9 mouse cellular contexts compared by ENCODE assay signal in the genomic region with DNA sequence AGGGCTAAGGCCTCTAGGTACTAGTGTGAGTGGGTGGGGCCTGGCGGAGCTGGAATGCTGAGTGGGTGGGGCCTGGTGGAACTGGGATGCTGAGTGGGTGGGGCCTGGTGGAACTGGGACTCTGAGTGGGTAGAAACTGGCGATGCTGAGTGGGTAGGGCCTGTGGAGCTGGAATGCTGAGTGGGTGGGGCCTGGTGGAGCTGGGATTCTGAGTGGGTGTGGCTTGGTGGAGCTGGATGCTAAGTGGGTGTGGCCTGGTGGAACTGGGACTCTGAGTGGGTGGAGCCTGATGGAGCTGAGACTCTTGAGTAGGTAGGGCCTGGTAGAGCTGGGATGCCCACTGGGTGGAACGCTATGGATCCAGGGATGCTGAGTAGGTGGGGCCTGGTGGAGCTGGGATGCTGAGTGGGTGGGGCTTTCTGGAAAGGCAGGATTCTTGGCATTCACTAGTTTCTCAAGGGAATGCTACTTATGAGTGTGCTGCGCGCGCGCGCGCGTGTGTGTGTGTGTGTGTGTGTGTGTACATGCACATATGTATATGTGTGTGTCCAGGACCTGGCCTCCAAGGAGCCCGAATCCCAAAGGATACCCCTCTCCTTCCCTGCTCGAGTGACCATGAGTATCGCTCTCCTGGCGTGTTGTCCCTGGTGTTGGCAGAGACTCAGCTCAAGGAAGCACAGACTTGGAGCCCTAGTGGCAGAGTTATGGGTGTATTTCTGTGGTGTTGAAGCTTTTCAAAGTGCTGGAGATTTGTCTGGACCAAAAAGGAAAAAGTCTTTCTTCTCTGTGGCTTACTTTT.
DNase-seq lines count a peak whose midpoint lies in the region; ATAC-seq and TF ChIP-seq lines count a peak whose summit lies in the region.
"Had no signal": no experiment of that assay in that cellular context is flagged by ENCODE, and none has a peak within 500 bp of the region (broad histone marks: within the 10 kb centered on the region; RNA-seq: fewer than 3 reads in every experiment).

No protein-coding gene starts in this region.

- no peak overlapping the region for H3K27ac ChIP-seq in left cerebral cortex, adult 2 months
- no peak overlapping the region for H3K27ac ChIP-seq in forebrain, postnatal 0 days (ENCODE audit: low read depth, low read length)
- peak overlapping the region; percentile 22; the same call in 1 of the 2 replicates for H3K27ac ChIP-seq in limb, embryonic 15.5 days
- H3K27ac ChIP-seq: macrophage had no signal

- H3K9me3 ChIP-seq in forebrain, postnatal 0 days (ENCODE audit: low read length) = no peaks in the 10 kb centered on the region
- H3K9me3 ChIP-seq in limb, embryonic 15.5 days = no peaks in the 10 kb centered on the region

- TF ChIP-seq CTCF in left cerebral cortex, adult 2 months (IDR thresholded peaks at IDR 0.05) = peak; percentile 15; the same call in 1 of the 2 replicates
- peak; percentile 39; the same call in 1 of the 2 replicates for TF ChIP-seq CTCF in forebrain, postnatal 0 days (IDR thresholded peaks at IDR 0.05; ENCODE audit: low read depth)

- H3K4me3 ChIP-seq in left cerebral cortex, adult 2 months = no peak overlapping the region
- no peak overlapping the region for H3K4me3 ChIP-seq in forebrain, postnatal 0 days (ENCODE audit: low read depth, low read length)
- H3K4me3 ChIP-seq in limb, embryonic 15.5 days = no peak overlapping the region

- no peaks in the 10 kb centered on the region for H3K27me3 ChIP-seq in forebrain, postnatal 0 days (ENCODE audit: insufficient read depth, low read length)
- no peaks in the 10 kb centered on the region for H3K27me3 ChIP-seq in limb, embryonic 15.5 days

- no peak overlapping the region for H3K4me2 ChIP-seq in forebrain, postnatal 0 days (ENCODE audit: low read depth)
- no peak overlapping the region for H3K4me2 ChIP-seq in limb, embryonic 15.5 days

- WGBS in forebrain, postnatal 0 days = 53% methylated on average over 14 of the region's 14 CpGs
- WGBS in limb, embryonic 15.5 days = 62% methylated on average over 14 of the region's 14 CpGs

- H3K9ac ChIP-seq in forebrain, postnatal 0 days = no peak overlapping the region
- H3K9ac ChIP-seq in limb, embryonic 15.5 days = no peak overlapping the region

- ATAC-seq in forebrain, postnatal 0 days = no peak
- ATAC-seq in limb, embryonic 15.5 days (ENCODE audit: insufficient number of reproducible peaks, low FRiP score, low TSS enrichment, low read depth) = peak; percentile 13; the same call in 1 of the 2 replicates
- ATAC-seq in inflammation-experienced regulatory T-cells, adult 6 months = no peak

- H3K36me3 ChIP-seq in forebrain, postnatal 0 days (ENCODE audit: insufficient read depth) = no peaks in the 10 kb centered on the region
- no peaks in the 10 kb centered on the region for H3K36me3 ChIP-seq in limb, embryonic 15.5 days

- intact Hi-C loops in left cerebral cortex, adult 2 months (cut with DNase I) = no loop called here
- intact Hi-C loops in left cerebral cortex, postnatal 36 days (cut with DNase I) = no loop called here

- peak; percentile 28 for DNase-seq in adrenal gland, postnatal 10 days
- no peak for DNase-seq in adrenal gland, adult 18-20 months (ENCODE audit: low spot score in 2 of 2)
- no peak for DNase-seq in left cerebral cortex, adult 2 months (ENCODE audit: extremely low spot score in 1 of 2, low spot score in 2 of 2)
- DNase-seq in left cerebral cortex, postnatal 36 days (ENCODE audit: low spot score in 2 of 2) = no peak
- no peak for DNase-seq in forebrain, postnatal 0 days
- no peak for DNase-seq in thymus, postnatal 10 days (ENCODE audit: low spot score in 2 of 2)

- peaks cover 25% of the 10 kb centered on the region for H3K4me1 ChIP-seq in forebrain, postnatal 0 days (ENCODE audit: insufficient read depth)
- H3K4me1 ChIP-seq in limb, embryonic 15.5 days = peaks cover 80% of the 10 kb centered on the region
